Mouse (Mus musculus) embryonic fibroblast, embryonic 13.5 days (primary cell): ENCODE data around the gene Hbp1. TPM values are rescaled to one million over a fixed set of nuclear protein-coding genes. Genes with fewer than 3 reads are reported as not detected.

Experiments
- H3K27ac ChIP-seq: 2 replicates; pipeline ENCODE4 v1.5.1; 2012; ENCODE audit warnings: low read length, control low read depth, inconsistent platforms; ENCODE audit not compliant: insufficient read depth
- H3K4me1 ChIP-seq: 2 replicates; pipeline ENCODE4 v1.6.1; 2011; ENCODE audit warnings: low read length; ENCODE audit not compliant: control insufficient read depth, insufficient read depth
- H3K4me3 ChIP-seq: 2 replicates; pipeline ENCODE4 v1.5.1; 2011; ENCODE audit warnings: mild to moderate bottlenecking, control low read depth, low read length; ENCODE audit not compliant: insufficient read depth
- CTCF ChIP-seq: IDR thresholded peaks from 2 replicates; pipeline ENCODE4 v1.5.1; 2011; ENCODE audit warnings: mild to moderate bottlenecking, control low read depth, low read length, moderate library complexity, borderline replicate concordance; ENCODE audit not compliant: insufficient read depth
- POLR2A ChIP-seq: IDR thresholded peaks from 2 replicates; pipeline ENCODE4 v1.6.1; 2011; ENCODE audit warnings: low read depth, mild to moderate bottlenecking, control low read depth, low read length, moderate library complexity
- polyA plus RNA-seq: library from polyadenylated mRNA; stranded (reverse); fragments of >200 nt; gene quantifications from 2 replicates; pipeline ENCODE4 v1.2.4, GENCODE M21; 2011; ENCODE audit warnings: low read depth; ENCODE audit not compliant: missing spikeins, insufficient read length

The Hbp1 gene
- polyA plus RNA-seq, 1 experiment, result 104 TPM

DNA sequence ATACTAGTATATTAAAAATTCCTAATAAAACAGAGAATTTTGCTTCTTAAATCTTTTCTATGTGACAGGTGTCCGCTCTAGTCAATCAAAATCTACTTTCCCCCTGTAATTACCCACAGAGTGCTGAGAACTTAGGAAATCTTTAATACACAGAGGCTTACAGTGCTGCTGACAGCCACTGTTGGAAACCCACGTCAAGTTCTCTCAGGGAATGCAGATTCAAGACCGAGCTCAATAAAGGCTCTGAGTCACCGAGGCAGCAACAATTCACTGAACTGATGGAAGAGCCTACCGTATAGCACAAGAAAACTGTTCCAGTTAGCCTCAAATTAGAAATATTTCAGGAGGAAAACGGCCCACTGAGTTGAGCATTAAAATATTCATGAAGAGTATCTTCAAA lies 33.4 kb upstream of the Hbp1 start:
- TF ChIP-seq POLR2A, result no peak
- Histone ChIP-seq H3K4me3 (no peak overlapping the region), H3K4me1 (no peaks in the 10 kb centered on the region), H3K27ac (no peak overlapping the region)

DNA sequence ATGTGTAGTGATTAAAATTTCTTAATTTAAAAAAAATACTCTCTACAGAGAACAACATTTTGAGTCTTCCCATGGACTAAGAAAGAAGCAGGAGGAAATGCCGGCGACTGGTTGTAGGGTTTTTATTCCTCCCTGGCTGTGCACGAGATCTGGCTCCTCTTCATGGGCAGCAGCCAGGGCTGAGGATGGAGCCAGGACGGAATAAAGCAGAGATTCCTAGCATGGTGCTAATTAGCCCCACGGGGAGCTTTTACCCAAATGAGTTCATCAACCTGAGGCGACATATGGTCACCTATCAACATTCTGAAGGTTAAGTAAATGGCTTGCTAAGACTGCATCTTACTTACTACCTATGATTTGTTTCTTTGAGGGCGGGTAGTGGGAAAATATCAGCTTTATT lies 32.9 kb upstream of the Hbp1 start:
- H3K27ac ChIP-seq, result no peak overlapping the region
- no peak for TF ChIP-seq POLR2A
- TF ChIP-seq CTCF, result no peak
- H3K4me3 ChIP-seq, result no peak overlapping the region
- H3K4me1 ChIP-seq, result no peaks in the 10 kb centered on the region

DNA sequence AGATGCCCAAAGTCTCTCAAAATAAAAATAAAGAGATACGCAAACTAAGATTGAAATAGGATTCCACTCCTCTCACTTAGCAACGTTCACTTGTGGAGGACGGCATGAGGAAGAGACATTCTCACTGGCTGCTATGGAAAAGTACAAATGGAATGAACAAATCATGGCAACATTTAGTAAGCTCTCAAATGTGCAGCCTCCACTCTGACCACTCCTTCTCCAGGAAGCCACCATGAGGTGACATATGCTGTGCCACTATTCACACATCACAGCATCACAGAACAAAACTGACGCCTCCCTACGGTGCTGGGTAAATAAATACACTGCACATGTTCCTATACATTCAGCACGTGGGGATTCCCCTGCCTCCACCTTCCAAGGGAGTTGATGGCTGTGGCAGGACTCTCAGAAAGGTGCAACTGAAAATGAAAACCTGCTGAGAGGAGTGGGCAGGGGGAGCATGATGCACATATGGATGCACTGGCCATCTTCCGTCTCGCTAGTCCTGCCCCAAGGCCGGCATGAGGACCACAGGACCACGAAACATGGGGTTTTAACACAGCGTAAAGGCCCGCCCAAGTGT lies 27.4 kb upstream of the Hbp1 start:
- Histone ChIP-seq H3K27ac (no peak overlapping the region), H3K4me3 (no peak overlapping the region), H3K4me1 (peaks cover 4% of the 10 kb centered on the region)
- TF ChIP-seq POLR2A (no peak), CTCF (no peak)

DNA sequence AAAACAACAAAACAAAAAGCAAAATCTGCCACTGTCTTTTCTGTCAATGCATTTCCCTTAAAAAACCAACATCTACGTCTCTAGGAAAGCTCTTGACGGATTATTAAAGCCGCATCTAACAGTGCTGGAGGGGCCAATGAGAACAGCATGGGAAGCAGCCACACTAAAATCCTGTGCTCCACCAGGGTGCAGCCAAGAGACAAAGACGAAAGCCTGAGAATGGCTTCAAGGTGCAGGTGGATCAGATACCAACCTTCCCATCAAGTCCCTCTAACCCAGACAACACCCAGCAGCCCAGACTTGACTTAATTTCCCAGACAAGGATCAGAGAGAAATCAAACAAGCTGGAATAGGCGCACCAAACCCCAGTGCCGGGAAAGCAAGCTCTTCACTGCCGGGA lies 26.2 kb upstream of the Hbp1 start:
- TF ChIP-seq CTCF, result 0 out of 2 replicates have a peak, but pooled peaks have one; percentile 12
- no peak for TF ChIP-seq POLR2A
- Histone ChIP-seq H3K27ac (no peak overlapping the region), H3K4me3 (no peak overlapping the region), H3K4me1 (peaks cover 7% of the 10 kb centered on the region)

DNA sequence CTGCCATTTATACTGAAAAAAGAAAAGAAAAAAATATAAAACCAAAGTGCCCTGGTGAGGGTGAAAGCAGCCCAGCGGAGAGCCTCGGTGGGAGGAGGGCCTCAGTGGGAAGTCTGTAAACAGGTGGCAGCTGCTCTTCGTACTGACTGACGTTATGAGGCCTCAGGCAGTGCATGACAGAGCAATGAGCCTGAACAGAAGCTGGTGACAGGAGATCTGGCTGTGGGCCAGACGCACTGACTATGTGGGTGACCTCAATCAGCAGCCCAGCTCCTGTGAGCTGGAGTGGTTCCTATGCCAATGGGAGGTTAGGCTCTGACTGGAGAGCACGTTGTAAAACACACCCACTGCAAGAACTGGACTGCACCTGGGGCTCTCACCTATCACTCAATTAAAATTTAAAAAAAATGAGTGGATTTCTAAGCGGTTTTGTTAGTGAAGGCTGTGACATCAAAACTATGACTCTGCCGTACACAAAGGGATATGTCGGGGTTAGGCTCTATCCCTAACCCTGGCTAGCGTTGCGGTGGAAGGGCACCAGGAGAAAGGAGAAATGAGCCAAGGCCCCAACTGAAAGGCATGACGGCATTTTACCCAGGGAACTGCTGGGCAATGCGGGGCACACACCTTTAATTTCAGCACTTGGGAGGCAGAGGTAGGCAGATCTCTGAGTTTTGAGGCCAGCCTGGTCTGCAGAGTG lies 23.3 kb upstream of the Hbp1 start:
- peaks cover 16% of the 10 kb centered on the region for H3K4me1 ChIP-seq
- no peak overlapping the region for H3K4me3 ChIP-seq
- TF ChIP-seq POLR2A (no peak), CTCF (no peak)
- no peak overlapping the region for H3K27ac ChIP-seq

DNA sequence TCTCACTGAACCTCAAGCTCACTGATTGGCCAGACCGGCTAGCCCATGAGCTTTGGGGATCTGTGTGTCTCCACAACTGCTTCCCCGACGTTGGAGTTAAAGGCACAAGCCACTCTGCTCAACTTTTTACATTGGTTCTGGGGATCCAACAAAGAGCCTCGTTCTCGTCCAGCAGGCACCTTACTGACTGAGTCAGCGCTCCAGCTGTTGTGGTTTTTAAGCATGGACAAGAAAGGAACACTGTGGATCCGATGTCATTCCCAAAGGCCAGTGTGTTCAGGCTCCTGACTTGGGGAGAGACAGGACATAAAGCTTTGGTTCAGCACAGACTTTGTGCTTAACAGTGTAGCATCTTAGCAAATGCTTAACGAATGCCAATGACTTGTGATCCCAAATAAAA lies 21.2 kb upstream of the Hbp1 start:
- H3K27ac ChIP-seq, result no peak overlapping the region
- H3K4me1 ChIP-seq, result peaks cover 16% of the 10 kb centered on the region
- TF ChIP-seq CTCF (no peak), POLR2A (no peak)
- no peak overlapping the region for H3K4me3 ChIP-seq

DNA sequence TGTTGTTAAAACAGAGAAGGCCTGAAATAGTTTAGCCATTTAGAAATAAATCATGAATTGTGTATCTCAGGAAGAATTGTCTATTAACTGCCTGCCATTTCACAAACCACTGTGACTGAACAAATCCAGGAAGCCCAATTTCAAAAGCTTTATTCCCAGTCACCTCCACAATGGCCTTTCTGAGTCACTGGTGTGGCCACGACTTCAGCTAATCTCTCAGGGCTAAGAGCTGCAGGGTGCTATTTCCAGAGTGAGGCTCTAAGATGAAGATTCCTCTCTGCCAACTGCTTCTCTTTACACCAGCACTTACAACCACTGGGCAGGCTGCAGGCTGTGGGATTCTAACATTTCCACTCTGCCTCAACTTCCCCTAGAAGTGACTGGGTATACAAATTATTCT lies 18.8 kb upstream of the Hbp1 start:
- Histone ChIP-seq H3K4me3 (no peak overlapping the region), H3K4me1 (peaks cover 16% of the 10 kb centered on the region), H3K27ac (no peak overlapping the region; the same call in 1 of the 2 replicates)
- no peak for TF ChIP-seq CTCF
- TF ChIP-seq POLR2A, result no peak

DNA sequence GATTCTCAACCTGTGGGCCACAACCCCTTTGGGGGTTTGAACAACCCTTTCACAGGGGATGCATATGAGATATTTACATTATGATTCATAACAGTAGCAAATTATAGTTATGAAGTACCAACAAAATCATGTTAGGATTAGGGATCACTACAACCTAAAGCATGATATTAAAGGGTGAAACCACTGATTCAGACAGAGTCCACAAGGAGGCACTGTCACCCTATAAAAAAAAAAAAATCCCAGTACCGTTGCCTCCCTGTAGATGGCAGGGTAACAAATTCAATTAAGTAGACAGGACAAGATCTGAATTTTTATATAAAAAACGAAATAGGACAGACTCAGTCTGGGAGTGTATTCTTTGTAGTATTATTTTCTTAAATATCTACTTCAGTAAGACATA lies 17.2 kb upstream of the Hbp1 start:
- Histone ChIP-seq H3K27ac (no peak overlapping the region), H3K4me1 (peaks cover 12% of the 10 kb centered on the region), H3K4me3 (no peak overlapping the region)
- no peak for TF ChIP-seq POLR2A
- no peak for TF ChIP-seq CTCF

DNA sequence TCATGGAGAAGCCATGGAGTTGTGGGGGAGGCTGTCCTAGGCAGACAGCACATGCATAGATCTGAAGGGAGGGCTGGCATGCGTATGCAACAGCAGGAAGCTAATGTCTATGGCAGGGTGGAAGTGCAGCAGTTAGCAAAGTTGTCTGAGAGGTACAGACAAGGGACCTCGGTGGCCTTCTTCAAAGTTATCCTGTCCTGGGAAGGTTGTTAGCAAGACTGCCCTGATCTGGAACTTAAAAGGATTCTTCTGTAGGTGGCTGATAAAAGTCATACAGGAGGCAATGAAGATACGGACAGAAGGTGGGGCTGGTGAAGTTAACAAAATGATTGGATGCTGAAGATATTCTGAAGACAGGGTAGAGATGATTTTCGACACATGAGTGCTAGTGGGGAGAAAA lies 16.1 kb upstream of the Hbp1 start:
- H3K27ac ChIP-seq, result no peak overlapping the region
- TF ChIP-seq CTCF (no peak), POLR2A (no peak)
- peaks cover 9% of the 10 kb centered on the region for H3K4me1 ChIP-seq
- no peak overlapping the region for H3K4me3 ChIP-seq

DNA sequence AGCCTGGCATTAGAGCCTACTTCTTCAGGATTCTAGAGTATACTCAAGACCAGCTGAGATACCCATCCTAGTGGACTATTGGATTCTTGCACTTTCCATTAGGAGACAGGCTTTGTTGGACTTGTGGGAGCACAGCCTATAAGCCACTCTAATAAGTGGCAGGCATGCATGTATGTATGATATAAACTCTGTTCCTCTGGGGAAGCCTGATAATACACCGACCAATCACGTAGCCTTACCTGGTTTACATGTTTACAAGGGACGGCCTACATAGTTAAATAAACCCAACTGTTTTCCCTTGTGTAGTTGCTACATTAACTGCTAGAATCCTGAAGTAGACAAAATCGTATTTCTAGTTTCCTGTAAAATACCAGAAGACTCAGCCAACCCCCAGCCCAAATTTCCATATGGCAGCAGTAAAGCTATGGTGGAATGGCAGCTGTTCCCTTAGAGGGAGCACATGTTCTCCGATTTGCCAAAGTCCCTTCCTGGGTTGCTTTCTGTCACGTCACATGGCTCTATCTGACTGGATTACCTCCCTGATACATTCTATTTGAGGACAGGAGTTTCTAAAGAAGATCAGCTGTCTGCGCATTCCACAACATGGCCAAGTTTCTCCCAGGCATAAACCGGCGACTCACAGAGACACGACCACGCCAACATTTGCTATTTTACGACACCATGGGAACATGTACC lies 15.3 kb upstream of the Hbp1 start:
- TF ChIP-seq POLR2A, result no peak
- TF ChIP-seq CTCF, result no peak
- Histone ChIP-seq H3K27ac (no peak overlapping the region), H3K4me1 (peaks cover 6% of the 10 kb centered on the region), H3K4me3 (no peak overlapping the region)

DNA sequence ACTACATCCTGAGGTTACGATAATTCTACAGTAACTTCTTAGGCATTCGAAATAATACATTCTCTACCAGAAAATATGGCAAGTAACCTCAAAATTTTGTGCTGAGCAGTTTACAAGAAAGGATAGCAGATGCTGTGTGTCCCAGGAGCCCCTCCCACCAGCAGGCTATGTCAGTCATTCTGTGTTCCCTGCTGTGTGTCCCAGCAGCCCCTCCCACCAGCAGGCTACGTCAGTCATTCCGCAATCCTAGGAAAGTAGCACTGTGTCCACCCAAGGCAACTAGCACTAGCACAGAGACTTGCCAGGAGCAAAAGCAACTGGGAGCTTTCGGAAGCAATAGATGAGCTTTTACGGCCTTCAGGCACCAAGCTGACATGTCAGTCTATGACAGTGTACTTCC lies 13.7 kb upstream of the Hbp1 start:
- Histone ChIP-seq H3K4me1 (no peaks in the 10 kb centered on the region; the same call in 1 of the 2 replicates), H3K4me3 (no peak overlapping the region), H3K27ac (no peak overlapping the region)
- TF ChIP-seq CTCF, result no peak
- no peak for TF ChIP-seq POLR2A
